Mouse (Mus musculus) monocyte, adult 5-6 weeks (primary cell): ENCODE measurements around the gene Otoa. TPM values are rescaled to one million over a fixed set of nuclear protein-coding genes. Genes with fewer than 3 reads are reported as not detected.

Experiments used
- ATAC-seq: fragments of 153-309, 156-312 bp; replicated peaks from 2 replicates; pipeline ENCODE4 v1.8.0; 2017; ENCODE audit warnings: mild to moderate bottlenecking; ENCODE audit not compliant: low TSS enrichment, insufficient number of reproducible peaks, severe bottlenecking, poor library complexity, low FRiP score
- total RNA-seq: library from RNA; stranded (forward); fragments of 200-1000, 200-491, 200-594 nt; gene quantifications from 3 replicates; pipeline ENCODE4 v1.2.3, GENCODE M21; 2017

Otoa gene
- total RNA-seq, 1 experiment from 2014 or later = 0.29 TPM

DNA sequence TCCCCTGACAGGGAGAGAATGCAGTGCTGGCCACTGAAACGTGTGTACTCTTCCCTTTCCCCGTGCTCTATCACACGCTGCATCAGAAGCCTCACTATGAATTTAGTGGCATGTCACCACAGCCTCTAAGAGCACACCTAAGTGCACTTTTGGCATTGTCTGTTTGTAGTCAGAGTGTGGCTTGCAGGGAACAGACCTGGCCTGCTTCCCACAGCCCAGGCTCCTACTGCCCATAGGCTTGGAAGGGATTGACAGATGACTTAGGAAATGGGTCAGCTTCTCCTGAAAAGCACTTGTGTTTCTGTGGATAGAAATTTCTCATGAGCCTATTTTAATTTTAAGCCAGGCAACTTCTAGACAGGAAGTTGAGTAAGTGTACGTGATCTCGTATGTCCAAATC lies 6.0 kb upstream of the Otoa start:
- no peak for ATAC-seq

- no peak for ATAC-seq
Measured at GRCm38 (mm10) chr7:121077311-121077710, 4.1 kb upstream of the Otoa start.

DNA sequence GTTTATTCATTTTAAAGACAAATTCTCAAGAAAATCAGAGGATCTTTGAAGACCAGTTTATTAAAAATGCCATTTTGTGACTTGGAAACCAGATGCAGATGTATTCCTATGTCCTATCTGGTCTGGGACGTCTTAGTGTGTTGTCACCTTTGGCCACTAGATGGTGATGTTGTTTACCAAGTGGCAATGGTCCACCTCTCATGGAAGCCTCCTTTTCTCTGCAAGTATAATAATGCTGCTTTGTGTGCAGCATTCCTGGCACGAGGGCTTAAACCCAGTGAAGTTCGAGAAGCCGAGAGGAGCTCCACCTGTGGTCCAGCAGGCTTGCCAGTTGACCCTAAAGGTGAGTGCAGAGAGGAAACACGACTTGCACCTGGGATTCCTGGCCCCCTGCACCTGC lies 3.6 kb upstream of the Otoa start:
- peak; percentile 57 for ATAC-seq

DNA sequence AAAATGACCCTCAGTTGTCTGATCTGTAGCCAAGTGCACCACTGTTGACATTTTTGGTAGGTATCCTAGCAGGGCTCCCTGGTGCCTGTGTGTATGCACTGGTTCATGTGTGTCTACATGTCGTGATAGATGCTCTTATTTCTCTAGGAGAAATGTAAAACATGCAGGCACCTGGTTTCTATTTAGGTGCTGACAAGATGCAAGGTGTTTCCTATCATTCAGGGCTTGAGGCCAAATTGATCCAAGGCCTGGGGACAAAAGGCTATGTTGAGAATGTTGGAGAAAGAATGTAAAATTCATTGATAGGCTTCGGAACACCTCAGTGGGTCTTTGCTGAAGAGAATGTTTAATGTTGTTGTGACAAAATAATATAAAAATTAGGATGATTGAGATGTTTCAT lies 366 bp downstream of the Otoa start:
- no peak for ATAC-seq

GRCm38 (mm10) chr7:121082949-121083513 lies 1.6 kb downstream of the Otoa start:
- ATAC-seq = no peak

DNA sequence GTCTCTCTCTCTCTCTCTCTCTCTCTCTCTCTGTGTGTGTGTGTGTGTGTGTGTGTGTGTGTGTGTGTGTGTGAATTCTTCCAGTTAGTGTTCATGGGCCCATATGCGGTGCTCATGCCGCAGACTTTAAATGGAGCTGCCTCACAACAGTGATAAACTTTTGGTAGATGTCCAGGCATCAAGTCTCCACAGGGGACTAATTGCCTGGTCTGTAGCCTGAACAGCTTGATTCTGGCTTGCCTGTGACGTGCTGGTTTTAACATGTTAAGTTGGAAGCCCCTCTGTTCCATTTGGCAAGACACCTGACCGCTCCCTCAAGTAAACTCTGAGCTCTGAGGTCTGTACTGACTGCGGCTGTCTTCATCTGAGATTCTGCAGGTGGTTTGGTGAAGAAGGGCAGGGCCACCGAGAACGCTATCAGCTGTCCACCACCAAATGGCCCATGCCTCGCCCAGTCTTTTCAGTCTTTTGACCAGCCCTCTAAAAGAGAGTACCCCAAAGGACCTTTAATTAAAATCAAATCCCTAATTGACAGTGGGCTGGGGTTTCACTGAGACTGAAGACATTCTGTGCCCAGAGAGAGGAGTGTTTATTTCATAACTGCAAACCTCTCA lies 3.5 kb downstream of the Otoa start:
- no peak for ATAC-seq

DNA sequence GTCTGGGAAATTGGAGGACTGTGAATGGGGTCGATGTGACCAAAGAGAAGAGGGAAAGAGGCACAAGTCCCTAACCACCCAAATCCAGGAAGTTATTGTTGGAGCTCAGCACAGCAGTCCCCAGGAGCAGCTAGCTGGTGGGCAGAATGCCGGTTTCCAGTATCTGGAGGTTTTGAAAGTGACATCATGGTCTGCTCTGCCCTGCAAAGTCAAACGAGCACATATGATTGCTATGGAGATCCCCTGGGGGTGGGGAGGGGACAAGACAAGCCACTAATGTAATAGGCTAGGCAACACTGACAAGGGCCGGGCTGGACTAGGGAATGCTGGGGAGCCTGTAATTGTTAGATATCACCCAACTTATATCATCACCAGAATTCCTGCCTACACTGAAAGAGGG lies 4.0 kb downstream of the Otoa start:
- ATAC-seq = no peak

- ATAC-seq = no peak
Measured at GRCm38 (mm10) chr7:121088745-121089144, 7.3 kb downstream of the Otoa start.

DNA sequence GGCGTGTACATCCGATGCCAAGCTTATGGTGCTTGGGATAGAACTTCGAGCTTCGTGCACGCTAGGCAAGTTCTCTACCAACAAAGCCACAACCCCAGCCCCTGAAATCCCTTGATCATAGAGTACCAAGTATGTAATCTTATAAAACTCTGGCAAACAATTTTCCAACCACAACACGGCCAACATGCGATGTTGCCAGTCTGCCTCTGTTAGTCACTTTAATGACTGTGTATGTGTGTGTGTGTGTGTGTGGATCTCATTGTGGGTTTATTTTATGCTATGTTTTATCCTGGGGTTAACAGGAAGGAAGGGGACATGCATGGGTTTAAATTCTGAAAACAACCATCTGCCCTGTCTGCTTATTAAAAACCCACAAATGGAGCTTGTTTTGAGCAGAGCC lies 9.3 kb downstream of the Otoa start:
- ATAC-seq = no peak

GRCm38 (mm10) chr7:121093026-121093425 lies 11.6 kb downstream of the Otoa start:
- ATAC-seq = no peak

DNA sequence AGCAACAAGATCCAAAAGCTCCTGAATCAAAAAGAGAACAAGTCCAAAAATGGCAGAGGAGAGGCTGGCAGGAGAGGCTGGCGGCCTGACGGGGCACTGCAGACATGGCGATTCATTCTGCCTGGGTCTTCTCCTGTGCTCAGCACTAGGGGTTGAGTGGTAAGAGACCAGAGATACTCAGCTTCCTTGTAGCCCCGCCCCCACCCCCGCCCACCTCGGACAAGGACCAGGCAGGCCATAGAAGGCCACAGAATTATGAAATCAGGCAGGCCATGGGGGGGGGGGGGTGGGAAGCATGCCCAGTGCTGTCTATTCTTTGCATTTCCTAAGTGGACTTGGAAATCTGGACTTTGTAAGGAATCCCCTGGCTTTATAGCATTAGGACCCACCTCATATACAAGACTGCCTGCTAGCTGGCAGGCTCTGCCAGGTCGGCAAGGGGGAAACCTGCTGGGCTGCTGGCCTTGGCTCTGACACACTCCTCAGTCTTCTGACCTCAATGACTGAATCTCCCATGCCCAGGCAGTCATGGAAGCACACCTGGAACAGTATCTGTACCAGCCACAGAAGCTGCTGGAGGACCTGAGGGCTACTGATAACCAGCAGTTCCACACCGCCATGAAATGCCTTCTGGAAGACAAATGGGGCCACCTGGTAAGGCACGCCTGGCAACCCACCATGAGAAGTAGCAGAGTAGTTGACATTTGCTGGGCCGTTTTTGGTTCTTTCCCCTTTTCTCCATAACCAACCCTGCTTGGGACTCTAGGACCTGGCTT lies 17.4 kb downstream of the Otoa start:
- no peak for ATAC-seq

DNA sequence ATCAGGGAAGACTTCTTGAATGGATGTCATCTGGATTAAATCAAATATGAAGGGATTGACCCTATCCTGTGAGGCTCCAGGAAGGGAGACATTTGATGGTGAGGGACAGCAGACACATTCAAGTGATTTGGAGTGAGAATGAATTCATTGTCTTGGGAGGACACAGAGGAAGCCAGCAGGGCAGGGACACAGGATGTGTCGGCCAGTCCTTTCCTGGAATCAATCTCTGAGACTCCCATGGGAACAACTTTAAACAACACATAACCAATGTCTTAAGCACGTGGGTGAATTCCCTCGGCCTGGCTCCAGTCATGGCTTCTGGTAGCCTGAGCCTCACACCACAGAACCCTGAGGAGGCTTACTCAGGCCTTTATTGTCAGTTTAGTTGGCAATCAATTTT lies 26.4 kb downstream of the Otoa start:
- ATAC-seq = no peak

DNA sequence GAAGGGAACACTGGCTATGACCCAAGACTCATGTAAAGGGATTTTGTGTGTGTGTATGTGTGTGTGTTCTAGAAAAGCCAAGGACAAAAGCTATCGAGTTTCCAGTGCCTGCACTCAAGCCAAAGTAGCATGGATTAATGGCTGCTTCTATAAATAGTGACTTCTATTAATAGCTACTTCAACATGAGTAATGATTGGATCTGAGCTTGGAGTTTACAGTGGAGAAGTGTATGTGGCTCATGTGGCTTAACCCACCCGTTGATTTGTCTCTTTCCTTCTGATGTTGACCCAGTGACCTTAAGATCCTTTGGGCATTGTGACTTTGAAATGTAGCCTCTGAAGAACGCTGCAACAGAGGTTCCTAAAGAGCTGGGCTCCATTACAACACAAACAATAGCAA lies 29.9 kb downstream of the Otoa start:
- ATAC-seq = no peak

GRCm38 (mm10) chr7:121111762-121112161 lies 30.3 kb downstream of the Otoa start:
- ATAC-seq = no peak

DNA sequence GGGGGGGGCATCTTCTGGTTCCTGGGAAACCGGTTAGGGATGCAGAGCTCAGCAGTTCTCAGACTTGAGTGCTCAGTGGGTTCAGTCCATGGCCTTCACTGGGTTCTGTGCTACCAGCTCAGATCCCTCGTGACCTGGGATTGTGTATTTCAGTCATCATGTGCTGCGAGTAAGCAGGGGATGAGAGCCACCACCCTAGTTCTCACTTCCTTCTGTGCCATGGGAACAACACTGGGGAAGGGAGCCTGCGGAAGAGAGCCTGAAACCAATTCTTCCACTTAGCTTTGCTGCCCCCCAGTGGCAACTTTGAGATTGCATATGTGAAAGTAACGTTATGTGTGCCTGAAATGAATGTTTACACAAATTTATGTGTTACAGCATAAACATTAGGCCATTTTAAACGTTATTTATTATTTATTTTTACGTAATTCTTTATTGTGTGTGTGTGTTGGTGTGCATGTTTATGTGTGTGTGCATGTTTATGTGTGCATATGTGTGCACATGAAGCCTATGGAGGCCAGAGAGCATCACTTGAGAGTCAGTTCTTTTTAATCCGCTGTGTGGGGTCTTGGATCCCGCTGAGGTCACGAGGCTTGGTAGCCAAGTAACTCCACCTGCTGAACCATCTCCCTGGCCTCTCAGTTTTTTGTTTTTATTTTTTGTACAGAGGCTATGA lies 38.8 kb downstream of the Otoa start:
- ATAC-seq = peak; percentile 89

- ATAC-seq = no peak
Measured at GRCm38 (mm10) chr7:121130837-121131236, 49.4 kb downstream of the Otoa start.

DNA sequence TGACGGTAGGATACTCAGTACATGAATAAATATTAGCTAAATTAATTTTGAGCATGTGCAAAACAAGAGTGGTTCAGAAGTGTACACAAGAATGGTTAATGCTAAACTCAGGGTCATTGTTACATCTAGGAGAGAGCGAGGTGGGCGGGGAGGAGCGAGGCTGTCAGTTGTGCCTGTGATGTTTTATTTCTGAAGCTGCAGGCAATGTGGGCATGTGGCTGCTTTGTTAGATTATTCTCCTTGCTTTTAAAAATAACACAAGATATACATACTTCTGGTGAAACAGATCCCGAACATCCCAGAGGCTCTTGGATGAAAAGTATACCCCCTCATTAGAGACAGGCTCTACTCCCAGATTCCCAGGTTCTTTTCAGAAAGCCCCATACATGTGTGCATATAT lies 59.8 kb downstream of the Otoa start:
- no peak for ATAC-seq

- ATAC-seq = no peak
Measured at GRCm38 (mm10) chr7:121150662-121151061, 69.2 kb downstream of the Otoa start.

DNA sequence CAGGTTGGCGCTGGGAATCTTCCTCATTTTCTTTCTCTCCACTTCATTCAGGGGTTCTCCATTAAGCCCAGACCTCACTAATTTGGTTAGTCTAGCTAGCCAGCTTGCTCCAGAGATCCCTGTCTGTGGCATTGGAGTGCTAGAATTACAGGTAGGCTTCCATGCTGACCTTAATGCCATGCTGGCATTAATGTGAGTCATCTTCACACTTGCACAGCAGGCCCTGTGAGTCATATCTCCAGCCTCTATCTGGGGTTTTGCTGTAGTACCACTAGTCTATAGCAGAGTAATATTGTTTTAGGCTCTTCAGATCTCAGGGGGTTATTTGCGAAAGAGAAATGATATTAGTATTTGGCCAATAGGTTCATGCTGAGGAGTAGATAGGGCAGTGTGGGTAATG lies 70.7 kb downstream of the Otoa start:
- no peak for ATAC-seq

GRCm38 (mm10) chr7:121165616-121166015 lies 84.2 kb downstream of the Otoa start:
- no peak for ATAC-seq
